Mouse (Mus musculus) inflammation-experienced regulatory T-cells, adult 6 months (primary cell): ENCODE results near the gene Wdcp. TPM values are rescaled to one million over a fixed set of nuclear protein-coding genes. Genes with fewer than 3 reads are reported as not detected.
"Not testable (repeated sequence)": the region's sequence is repeated elsewhere in the genome, so short reads cannot be mapped to it uniquely, and the experiment has no call there.

Experiments
- ATAC-seq: one replicate; pipeline ENCODE4 v1.8.0; 2017
- polyA plus RNA-seq, 3 experiments: library from polyadenylated mRNA; unstranded; fragments of 100-300 nt; shearing (Covaris generic); gene quantifications; one replicate each; pipeline ENCODE4 v1.2.1; 2017

The Wdcp gene
- 10 to 100 TPM in 2 of 3 experiments, 1 to 10 TPM in 1; 9.4 to 13.1 (median 12.3) TPM for polyA plus RNA-seq

DNA sequence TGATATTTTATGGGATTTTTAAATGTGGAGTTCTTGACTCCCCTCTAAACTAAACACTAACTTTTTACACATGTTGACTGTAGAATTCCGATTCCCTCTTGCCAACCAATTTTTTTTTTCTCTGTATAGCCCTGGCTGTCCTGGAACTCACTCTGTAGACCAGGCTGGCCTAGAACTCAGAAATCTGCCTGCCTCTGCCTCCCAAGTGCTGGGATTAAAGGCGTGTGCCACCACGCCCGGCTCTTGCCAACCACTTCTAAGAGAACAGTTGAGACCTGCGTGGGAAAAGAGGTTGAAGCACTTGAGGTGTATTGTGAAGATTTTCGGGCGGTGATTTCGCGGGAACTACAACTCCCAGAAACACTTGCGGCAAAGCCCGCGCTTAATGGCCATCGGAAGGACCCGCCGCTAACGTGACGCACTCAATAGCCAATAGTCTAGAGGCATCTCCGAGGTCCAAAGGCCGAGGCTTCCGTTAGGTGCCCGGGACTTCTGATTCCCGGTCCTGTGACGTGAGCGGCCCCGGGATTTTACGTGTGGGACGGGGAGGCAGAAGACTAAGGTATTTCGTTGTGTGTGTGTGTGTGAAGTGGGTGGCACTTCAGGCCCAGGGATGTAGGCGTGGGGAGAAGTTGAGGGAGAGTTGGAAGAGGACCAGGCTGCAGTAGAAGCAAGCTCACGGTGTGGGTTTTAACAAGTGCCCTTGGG, at the start of gene Wdcp:
Gene Wdcp, plus strand, starts transcription at position 414 of the 708 bp plus-strand sequence.
- ATAC-seq = peak; percentile 92

DNA sequence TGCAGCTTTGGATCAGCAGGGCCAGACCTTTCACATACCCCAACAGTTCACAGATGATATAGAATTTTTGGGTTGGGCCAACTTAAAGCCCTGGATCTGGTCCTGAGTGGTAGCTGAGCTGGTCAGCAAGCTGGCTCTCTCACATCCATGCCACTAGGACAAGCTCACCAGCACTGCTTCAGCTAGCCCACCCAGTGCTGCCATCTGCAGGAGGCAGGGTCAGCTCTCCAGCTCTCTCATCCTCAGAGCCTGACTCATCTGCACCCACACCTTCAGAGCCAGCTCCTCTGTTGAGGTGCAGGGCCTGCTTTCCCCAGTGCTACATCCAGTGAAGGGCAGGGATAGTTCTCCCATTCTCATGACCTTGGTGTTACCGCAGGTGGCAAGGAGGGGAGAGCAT, 49.4 kb upstream of the Wdcp start:
- no peak for ATAC-seq

DNA sequence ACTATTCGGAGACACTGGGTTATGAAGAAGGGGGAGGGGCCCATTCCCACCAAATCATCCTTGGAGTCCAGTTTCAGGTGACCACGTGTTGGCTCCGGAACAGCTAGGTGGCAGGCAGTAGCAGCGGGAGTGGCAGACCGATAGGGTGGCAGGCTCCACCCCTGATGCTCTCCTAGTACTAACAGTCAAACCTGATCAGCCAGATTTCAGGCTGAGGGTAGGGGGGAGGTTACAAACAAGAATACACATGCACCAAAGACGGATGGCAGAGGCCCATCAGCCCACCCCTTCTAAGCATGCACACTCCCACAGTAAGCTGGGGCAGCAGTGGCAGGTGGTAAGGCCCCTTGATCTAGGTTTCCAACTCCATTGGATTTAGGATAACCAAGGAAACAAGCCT, 45.6 kb upstream of the Wdcp start:
- ATAC-seq = not testable (repeated sequence)

DNA sequence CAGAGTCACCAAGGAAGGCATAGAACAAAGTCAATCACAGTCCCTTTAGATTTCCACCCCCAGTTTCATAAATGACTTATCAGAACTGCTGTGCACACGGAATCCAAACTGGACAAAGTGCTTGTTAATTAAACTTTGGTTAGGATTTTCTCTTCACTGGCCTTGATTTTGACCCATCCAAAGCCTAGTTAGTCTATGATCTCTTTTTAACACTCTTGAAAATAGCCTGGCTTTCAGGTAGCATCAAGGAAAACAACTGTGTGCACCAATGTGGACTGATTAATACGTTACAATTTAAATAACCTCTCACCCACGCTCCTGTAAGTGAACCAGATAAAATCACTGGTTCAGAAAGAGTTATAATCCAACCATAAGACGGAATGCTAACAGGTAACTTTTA, 32.1 kb upstream of the Wdcp start:
- ATAC-seq = no peak

DNA sequence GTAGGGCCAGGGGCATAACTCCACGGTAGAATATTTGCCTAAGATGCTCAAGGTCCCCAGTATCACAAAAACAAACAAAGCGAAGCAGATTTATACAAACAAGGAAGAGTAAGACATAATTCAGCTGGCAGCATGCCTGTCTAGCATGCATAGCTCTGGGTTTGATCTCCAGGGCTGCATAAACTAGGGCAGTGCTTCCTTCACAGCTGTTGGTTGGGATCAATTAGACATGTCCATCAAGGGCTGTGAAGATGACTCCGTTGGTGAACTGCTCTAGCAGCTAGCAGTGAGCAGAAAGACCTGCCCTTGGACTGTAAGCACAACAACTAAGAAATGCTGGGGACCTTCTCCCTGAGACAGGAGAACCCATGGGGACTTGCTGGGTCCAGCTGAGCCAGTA, 31.4 kb upstream of the Wdcp start:
- ATAC-seq = no peak

DNA sequence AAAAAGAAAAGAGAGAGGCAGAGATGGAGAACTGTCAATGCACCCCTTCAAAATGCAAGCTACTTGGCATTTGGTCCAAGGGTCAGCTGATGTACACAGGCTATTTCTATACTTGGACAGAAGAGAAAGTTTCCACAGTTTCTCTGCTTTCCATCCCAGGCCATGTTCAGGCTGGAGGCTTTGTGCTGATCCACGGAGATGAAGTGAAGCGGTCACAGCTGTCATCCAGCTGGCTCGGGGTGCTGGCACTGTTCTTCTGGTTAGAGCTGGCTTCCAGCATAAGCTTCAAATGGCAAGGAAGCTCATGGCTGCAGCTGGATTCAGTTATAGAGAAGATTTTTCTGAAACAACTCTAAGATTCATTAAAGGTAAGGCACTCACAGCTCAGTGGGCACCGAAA, 29.5 kb upstream of the Wdcp start:
- no peak for ATAC-seq

DNA sequence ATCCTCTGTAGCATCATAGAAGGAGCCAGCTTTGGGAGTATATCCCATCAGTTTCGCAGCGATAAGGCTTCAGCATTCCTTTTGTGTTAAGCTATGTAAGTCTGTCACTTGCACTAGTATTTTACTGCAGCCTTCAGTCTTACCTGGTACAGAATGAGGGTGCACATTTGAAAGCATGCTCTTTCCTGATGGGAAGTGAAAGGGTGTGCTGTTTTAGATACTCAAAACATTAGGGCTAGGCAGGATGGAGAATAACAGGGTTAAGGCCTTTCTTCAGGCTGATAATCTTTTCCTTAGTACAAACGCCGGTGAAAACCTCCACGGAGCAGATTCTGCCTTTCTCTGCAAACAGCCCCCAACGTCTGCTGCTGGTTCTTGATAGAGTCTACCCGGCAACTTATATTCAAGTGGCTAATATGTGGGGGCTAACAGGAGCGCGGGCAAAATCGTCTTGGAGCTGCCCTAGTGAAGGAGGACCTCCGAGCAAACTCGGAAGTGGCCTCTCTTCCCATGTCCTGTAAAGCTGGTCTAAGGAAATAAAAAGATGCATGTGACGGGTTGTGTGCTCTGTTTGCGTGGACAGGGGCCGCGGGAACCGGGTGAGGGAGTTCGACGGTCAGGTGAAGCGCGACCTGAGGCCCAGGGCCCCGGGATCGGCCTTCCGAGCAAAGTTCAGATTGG, 26.3 kb upstream of the Wdcp start:
- peak; percentile 26 for ATAC-seq

DNA sequence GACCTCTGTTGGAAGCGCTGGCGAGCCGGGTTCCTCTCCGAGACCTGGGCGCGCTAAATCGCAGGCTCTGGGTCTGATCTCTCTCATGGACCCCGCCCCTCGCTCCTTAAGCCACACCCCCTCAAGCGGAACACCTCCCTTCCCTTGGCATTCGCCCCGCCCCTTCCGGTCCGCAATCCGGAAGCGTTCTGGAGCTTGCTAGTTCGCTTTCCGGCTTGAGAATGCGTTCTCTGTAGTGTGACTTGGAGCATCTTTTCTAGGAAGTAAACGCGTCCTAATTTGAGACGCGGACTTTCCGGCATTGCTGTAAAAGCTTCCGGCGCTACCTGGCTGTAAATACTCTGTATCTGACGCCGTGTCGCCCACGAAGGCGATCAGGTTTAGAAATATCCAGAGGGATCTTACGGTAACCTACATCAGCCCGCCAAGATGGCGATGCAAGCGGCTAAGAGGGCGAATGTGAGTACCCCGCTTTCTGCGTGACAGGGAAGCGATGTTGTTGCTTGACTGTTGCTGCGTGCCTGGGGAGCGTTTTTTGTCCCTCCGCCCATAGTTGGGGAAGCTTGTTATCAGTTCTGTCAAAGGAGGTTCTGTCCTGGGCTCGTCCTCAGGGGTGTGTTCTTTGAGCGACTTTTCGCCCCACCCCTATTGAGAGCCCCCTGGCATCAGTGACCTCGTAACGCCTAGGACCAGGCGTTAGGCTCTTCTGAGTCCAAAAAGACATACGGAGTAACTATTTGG, 25.6 kb upstream of the Wdcp start, which contains the start of gene Sf3b6:
Gene Sf3b6, plus strand, starts transcription at position 184 of the 741 bp plus-strand sequence.
- peak; percentile 99 for ATAC-seq

DNA sequence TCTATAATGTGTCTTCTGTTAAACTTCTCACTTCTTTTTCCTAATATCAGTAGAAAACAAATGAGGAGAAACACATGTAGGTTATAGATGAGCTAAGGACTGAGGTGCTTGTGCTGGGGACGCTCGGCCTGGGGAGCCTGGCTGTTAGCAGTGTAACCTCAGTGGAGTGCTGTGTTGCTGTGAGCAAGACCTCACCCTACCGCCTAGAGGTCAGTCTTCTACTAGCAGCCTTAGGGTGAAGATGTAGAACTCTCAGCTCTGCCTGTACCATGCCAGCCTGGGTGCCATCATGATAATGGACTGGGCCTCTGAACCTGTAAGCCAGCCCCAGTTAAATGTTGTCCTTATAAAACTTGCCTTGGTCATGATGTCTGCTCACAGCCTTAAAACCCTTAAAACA, 15.8 kb upstream of the Wdcp start:
- ATAC-seq = no peak

DNA sequence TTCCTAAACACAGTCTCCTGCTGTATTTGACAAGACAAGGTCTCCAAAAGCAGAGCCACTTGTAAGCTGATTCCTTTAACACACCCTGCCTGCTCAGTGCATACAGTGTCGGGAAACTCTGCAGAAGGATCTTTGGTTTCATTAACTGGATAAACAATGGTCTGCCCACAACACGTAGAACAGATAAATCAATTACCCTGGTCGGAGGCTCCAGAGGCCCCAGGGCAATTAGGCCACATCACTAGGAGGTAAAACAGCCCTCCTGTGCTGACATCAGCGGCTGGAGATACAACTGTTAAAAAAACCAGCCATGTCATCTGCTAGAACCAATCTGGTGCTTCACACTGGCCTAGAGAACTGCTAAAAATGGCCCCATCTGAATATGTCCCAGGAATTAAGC, 6.1 kb upstream of the Wdcp start:
- no peak for ATAC-seq

DNA sequence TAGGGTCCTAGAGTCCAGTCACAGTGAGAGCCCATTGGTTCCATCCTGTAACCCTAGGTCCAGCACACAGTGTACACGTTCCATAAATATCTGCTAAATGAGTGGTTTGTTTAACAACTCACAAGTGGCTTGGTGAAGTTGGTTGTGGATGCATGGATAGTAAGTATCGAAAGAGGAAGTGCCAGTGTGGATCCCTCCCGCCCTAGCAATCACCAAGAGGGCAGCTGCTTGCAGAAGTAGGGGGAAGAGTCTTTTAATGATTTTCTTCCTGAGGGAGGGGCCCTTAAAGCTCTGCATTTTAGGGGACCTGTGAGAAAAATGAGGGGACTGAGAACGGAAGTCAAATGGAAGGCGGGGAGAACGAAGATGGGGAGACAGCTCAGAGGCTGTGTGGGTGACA, 3.1 kb upstream of the Wdcp start:
- ATAC-seq = no peak

DNA sequence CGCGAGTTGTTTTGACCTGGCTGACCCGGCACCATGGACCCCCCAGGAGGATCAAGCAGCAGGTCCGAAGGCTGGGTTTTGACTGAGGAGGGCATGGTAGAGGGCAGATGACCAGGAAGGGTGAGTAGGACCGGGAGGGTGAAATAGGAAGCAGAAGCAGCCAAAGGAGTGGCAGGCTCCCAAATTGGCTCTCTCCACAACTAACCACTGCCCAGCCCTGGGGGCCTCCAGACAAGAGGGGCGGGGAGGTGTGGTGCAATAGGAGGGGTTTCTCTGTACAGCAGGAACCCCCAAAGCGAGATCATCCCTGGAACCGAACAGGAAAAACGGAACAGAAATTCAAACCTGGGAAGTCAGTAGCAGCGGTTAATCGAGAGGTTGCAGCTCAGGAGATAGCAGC, 2.4 kb upstream of the Wdcp start:
- no peak for ATAC-seq

DNA sequence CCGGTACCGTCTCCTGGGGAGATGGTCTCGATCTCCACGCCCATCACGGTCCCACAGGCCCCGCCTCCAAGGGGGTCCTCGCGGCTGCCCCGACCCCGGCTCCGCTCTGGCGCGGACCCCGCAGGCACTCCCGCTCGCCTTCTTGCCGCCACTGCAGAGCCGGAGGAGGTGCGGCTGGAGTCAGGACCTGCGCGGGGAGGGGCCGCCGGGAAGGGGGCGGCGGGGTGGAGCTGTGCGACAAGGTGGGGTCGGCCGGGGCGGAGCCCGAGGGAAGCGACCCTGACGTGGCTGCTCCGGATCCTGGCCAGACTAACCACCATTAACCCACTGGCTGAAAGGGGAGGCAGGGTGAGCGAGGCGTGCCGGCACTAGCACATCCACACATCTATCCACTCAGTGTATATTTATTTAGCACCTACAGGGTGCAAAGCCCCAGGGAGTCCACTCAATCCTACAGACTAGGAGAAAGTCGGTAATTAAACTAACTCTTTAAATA, 1.7 kb upstream of the Wdcp start, which contains the start of gene Fkbp1b:
Gene Fkbp1b, minus strand, starts transcription at position 200 of the 496 bp plus-strand sequence.
- ATAC-seq = no peak

DNA sequence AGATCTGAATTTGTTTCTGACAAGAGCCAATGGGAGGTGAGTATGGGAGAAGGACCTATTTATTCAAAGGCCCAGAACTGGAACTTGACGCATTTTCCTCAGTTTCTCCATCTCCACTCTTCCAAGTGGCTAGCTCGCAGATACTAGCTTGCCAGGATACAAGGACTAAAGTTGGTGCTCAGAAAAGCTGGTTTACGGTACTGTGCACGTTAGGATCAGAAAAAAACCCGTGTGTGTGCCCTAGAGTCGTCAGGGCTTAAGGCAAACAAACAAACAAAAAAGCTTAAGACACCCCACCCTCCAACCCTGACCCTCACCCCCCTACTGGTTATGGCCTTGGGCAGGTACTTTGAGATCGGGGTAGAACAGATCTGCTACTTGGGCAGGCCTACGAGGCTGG, 647 bp upstream of the Wdcp start:
- no peak for ATAC-seq

DNA sequence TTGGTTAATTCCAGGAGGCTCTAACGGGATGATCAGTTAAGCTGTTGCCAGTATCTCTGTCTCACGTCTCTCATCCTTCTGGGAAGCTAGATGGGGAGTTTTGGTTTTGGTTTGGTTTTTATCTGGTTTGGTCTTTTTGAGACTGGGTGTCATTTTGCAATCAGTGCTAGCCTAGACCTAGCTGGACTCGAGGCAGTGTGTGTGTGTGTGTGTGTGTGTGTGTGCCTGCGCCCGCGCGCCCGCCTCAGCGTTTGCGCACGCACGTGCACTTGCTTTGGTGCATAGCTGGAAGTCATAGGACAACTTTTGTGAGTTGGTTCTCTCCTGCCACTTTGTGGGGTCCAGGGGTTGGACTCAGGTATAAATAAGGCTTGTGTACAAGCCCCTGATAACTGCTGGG, 638 bp downstream of the Wdcp start:
- ATAC-seq = peak; percentile 40

DNA sequence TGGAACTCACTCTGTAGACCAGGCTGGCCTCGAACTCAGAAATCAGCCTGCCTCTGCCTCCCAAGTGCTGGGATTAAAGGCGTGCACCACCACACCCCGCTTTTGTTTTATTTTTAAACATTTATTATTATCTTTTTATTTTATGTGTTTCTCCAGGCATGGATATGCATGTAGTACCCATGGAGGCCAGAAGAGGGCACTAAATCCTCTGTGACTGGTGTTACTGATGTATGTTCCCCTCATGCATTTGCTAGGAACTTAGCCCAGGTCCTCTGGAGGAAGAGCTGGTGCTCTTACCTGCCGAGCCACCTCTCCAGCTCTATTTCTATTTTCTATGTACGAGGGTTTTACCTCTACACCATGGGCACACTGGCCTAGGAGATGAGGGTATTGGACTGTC, 13.1 kb downstream of the Wdcp start:
- no peak for ATAC-seq

DNA sequence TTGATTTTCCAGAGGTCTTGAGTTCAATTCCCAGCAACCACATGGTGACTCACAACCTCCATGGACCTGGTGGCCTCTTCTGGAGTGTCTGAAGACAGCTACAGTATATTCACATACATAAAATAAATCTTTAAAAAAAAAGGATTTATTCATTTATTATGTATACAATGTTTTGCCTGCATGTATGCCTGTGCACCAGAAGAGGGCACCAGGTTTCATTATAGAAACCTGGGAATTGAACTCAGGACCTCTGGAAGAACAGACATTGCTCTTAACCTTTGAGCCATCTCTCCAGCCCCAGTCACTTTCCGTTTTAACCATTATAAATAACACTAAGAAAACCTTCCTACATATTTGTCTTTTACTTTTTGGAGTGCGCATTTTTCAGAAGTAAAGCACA, 13.7 kb downstream of the Wdcp start:
- ATAC-seq = no peak

DNA sequence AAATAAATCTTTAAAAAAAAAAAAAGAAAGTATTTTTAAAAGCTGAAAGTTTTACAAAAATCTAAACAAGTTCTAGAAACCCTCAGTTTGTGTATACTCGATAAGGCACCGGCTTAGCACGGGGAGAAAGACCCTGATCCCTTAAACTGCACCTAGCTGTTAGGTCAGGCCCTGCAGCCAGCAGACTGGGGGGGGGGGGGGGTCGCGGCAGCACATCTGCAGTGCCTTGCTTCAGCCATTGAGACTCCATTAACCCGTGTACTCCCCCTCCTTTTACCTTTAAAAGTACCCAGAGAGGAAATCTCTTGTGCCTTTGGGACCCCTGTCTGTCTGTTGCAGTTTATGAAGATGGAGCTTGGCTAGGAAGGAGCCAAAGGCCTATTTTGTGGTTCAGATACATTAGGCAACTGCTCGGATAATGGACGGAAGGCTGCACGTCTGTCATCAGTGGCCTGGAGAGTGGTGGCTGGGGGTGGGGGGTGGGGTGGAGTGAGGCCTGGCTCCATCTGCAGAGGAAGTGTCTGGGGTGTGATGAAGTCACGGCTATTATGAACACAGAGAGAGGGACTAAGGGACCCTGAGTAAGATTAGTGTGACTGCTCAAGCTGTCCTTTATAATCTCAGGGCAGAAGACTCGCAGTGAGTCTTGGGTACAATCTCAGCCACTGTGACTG, 16.3 kb downstream of the Wdcp start:
- no peak for ATAC-seq

DNA sequence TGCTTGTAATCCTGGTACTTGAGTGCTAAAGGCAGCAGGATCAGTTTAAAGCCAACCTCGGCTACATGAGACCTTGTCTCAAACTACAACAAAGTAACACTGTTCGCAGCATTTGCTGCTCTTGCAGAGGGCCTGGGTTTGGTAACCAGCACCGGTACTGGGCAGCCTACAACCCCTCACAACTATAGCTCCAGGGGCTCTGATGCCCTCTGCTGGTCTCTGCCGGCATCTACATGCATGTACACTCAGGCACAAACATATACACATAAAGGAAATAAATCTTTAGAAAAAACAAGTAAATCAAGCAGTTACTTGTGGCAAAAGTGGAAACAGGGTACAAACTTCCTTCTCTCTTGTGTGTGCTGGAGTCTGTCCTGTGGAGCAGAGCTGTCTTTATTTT, 19.6 kb downstream of the Wdcp start:
- ATAC-seq = no peak

DNA sequence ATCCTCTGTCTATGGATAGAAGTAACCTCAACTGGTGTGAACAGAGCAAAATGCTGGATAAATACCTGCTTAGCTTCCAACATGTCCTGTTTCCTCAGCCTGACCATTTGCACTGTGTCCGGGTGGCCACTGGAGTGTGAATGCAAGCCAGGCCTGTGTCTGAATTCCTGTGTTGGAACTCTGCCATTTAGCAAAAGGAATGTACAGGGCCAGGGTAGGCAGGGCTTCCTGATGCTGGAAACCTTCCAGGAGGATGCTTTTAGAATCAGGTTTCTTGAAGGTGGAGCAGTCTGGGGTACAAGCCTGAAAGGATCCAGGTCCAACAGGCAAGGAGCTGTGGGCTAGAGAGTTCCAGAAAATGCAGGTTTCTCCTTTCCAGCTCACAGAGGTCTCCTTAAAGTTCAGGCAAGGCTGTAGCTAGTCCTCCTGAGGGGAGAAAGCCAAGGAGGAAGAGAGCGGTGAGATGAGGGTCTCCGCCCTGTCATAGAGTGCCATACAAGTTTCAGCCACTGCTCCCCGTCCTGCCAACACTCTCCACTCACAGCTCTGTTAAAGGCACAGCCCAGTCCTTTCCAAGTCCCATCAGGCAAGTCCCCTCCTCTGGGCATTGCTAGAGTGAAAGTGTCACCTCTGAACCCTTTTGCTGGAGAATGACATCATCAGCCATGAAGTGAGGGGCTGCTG, 20.7 kb downstream of the Wdcp start:
- ATAC-seq = no peak

DNA sequence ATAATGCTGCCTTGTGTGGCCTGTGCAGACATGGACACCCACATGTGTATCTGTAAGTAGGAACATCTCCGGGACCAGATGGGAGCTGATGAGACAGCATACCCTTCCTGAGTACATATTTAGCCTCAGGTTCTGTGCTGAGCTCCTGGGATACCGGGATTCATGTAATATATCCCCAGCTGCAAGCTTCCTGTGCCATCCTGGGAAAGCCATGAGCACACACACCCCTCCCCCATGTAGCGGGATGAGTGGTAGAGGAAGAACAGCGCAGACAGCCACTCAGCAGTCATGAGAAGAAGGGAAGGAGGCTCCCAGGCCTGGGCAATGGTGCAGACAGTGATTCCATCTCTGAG, 21.2 kb downstream of the Wdcp start:
- ATAC-seq = no peak

DNA sequence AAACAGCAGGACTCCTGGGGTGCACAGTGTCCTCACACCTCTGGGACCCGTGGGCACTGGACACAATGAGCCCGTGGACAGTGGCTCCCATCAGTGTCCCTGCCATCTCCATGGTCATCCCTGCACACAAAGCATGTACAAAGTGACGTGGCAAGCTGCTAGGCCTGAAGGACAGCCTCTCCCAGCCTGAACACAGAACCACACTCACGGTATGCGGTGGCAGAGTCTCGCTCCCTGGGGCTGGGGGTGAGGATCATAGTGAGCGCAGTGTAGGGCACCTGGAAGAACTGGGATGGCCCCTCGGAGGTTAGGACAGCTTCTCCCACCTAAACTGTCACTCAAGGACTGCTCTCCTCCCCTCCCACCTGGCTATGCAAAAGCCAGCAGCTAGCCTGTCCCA, 25.8 kb downstream of the Wdcp start:
- ATAC-seq = no peak
